Mouse (Mus musculus): ENCODE data around the gene Acadvl. TPM values are rescaled to one million over a fixed set of nuclear protein-coding genes. Genes with fewer than 3 reads are reported as not detected.

The Acadvl gene
- 79.9 and 96.2 TPM in 2 replicates for polyA plus RNA-seq (2012; rRNA removed)

- no peak for DNase-seq (ENCODE audit: low read depth)
Observed at GRCm38 (mm10) chr11:70014880-70015558, at the start of gene Acadvl. Acadvl (minus strand) TSS chr11:70015411.

GRCm38 (mm10) chr11:70063053-70063452 is 47.8 kb upstream of the Acadvl start:
- DNase-seq (ENCODE audit: low read depth), result no peak

- DNase-seq (ENCODE audit: low read depth), result no peak
Observed at GRCm38 (mm10) chr11:70059930-70060329, 44.7 kb upstream of the Acadvl start.

- DNase-seq (ENCODE audit: low read depth), result no peak
Observed at GRCm38 (mm10) chr11:70057805-70058204, 42.6 kb upstream of the Acadvl start.

- no peak for DNase-seq (ENCODE audit: low read depth)
Observed at GRCm38 (mm10) chr11:70055618-70056214, 40.5 kb upstream of the Acadvl start.

- no peak for DNase-seq (ENCODE audit: low read depth)
Observed at GRCm38 (mm10) chr11:70053898-70054570, 38.8 kb upstream of the Acadvl start, which contains the start of gene Asgr1. Asgr1 (plus strand) TSS chr11:70054085.

GRCm38 (mm10) chr11:70053156-70053555 is 37.9 kb upstream of the Acadvl start:
- DNase-seq (ENCODE audit: low read depth), result no peak

- DNase-seq (ENCODE audit: low read depth), result no peak
Observed at GRCm38 (mm10) chr11:70049816-70050215, 34.6 kb upstream of the Acadvl start.

- DNase-seq (ENCODE audit: low read depth), result no peak
Observed at GRCm38 (mm10) chr11:70049366-70049765, 34.2 kb upstream of the Acadvl start.

- DNase-seq (ENCODE audit: low read depth), result no peak
Observed at GRCm38 (mm10) chr11:70045435-70045834, 30.2 kb upstream of the Acadvl start.

- DNase-seq (ENCODE audit: low read depth), result no peak
Observed at GRCm38 (mm10) chr11:70043665-70044064, 28.5 kb upstream of the Acadvl start.

- DNase-seq (ENCODE audit: low read depth), result no peak
Observed at GRCm38 (mm10) chr11:70042309-70043085, 27.3 kb upstream of the Acadvl start.

- no peak for DNase-seq (ENCODE audit: low read depth)
Observed at GRCm38 (mm10) chr11:70040184-70040583, 25.0 kb upstream of the Acadvl start.

GRCm38 (mm10) chr11:70039631-70040030 is 24.4 kb upstream of the Acadvl start:
- no peak for DNase-seq (ENCODE audit: low read depth)

GRCm38 (mm10) chr11:70038174-70038573 is 23.0 kb upstream of the Acadvl start:
- no peak for DNase-seq (ENCODE audit: low read depth)

GRCm38 (mm10) chr11:70031321-70031670 is 16.1 kb upstream of the Acadvl start:
- no peak for DNase-seq (ENCODE audit: low read depth)

- no peak for DNase-seq (ENCODE audit: low read depth)
Observed at GRCm38 (mm10) chr11:70030651-70031320, 15.6 kb upstream of the Acadvl start.

- no peak for DNase-seq (ENCODE audit: low read depth)
Observed at GRCm38 (mm10) chr11:70029829-70030550, 14.8 kb upstream of the Acadvl start.

GRCm38 (mm10) chr11:70029130-70029801 is 14.1 kb upstream of the Acadvl start:
- DNase-seq (ENCODE audit: low read depth), result no peak

- no peak for DNase-seq (ENCODE audit: low read depth)
Observed at GRCm38 (mm10) chr11:70028401-70029129, 13.4 kb upstream of the Acadvl start.

Measured in gonadal fat pad, adult 2 months (tissue).